Mouse (Mus musculus): ENCODE data around the gene Exosc3. TPM values are rescaled to one million over a fixed set of nuclear protein-coding genes. Genes with fewer than 3 reads are reported as not detected.

The Exosc3 gene
- 27.8 and 28.5 TPM in 2 replicates for polyA plus RNA-seq (2015; fragmentation: Nextera tagmentation; extraction: Ambion mirVana)

DNA sequence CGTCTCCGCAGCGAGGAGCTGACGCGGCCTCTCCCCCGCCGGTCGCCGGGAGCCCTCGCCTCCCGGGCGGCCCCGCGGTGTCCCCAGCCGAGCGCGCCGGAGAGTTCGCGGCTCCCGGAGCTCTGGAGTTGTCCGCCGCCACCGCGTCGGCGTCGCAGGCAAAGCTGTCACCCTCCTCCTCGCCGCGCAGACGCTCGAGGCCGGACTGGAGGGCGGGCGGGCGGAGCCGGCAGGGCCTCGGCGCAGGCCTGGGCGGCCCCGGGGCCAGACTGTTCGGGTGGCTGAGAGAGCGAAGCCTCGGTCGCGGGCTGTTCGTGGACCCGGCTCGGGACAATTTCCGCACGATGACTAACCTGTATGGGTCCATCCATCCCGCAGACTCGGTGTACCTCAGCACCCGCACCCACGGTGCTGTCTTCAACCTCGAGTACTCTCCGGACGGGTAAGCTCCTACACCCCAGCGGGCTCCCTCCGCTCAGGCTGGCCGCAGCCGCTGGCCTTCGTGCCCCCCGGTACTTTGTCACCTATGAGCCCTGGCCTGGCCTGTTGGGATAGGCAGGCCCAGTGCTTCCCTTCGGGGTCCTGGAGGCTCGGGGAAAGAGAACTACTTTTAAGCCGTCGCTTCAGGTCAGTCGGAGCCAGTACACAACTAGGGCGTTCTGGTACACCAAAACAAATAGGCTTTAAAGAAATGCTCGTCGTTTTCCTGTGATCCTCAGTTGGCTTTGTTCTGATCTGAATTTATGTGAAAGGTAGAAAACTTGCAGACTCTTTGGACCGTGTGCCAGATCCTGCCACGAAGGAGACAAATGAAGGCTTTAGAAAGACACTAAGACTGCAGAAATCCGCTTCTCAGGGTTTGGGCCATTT, at the start of gene Exosc3:
Gene Exosc3, minus strand, starts transcription at position 447 of the 870 bp plus-strand sequence.

DNA sequence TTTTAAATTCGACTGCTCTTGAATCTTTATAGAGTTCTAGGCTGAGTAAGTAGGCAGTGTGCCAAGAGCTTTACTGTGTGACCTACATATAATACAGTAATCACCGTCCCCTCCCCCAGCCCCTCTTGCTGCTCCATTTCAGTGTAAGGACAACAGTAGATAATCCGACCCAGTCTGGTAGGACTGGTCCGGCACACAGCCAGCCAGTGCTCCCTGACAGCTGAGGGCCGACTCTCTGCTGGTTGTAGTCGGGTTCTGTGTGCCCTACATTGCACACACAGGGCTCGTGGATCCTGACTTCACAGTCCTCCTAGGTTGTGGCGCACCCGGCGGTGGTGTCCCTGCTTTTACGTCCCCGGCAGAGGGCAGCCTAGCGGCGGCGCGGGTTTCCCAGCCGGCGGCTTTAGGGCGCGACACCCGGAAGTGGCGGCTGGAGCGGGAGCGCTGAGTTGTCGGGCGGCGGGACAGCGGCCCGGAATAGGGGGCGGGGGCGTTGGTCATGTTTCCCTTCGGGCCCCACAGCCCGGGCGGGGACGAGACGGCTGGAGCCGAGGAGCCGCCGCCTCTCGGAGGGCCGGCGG, 773 bp downstream of the Exosc3 start, which contains the start of gene Dcaf10:
Gene Dcaf10, plus strand, starts transcription at position 433 of the 581 bp plus-strand sequence.

DNA sequence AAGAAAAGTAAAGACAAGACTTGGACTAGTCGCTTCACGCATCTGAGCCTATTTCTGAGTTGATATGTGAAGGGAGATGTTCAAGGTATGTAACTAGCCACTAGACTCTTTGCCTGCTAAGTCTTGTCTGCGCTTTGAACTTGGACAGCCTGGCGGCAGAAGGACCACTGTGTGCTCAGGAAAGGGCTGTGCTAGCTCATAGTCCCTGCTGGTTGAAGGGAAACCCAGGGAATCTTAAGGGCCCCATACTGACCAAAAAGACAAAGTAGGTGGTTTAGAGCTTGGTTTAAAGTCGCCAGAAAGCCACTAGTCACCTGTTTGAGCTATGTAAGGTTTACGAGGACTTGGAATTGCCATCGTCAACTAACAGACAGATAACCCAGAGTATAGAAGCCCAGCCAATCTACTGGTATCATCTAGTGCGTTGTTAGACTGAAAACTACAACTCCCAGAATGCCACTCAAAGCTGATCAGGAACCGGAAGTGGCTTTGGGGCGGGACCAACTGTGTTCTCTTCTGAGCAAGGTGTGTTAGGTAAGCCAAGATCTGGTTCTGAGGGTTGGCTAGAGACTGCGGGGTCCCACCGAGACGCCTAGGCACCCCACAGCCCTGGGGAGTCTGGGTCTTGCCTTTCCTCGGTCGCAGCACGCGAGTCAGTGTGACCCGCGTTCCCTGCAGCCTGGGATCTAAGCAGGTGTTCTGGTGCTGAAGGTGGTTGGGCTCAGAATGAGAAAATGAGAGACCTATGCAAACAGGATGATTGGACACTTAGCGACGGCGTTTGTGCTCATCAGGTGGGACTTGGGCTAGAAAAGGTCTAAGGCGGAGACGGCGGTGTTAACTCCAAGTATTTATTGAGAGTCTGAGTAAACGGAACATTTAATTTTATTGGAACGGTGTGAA, 45.6 kb downstream of the Exosc3 start, which contains the start of gene Trmt10b:
Gene Trmt10b, plus strand, starts transcription at position 466 of the 903 bp plus-strand sequence.

Other genes starting within 250 kb of the Exosc3 start
- gene Tomm5, start 234.6 kb downstream of the Exosc3 start, polyA plus RNA-seq (2015; fragmentation: Nextera tagmentation; extraction: Ambion mirVana), result 218 and 228 TPM in 2 replicates
- 5.4 TPM in 2 replicates for gene Frmpd1, start 157.9 kb downstream of the Exosc3 start, polyA plus RNA-seq (2015; fragmentation: Nextera tagmentation; extraction: Ambion mirVana)
- 18.3 and 22.2 TPM in 2 replicates for gene Trmt10b, start 45.6 kb downstream of the Exosc3 start, polyA plus RNA-seq (2015; fragmentation: Nextera tagmentation; extraction: Ambion mirVana)
- 8.4 and 11.8 TPM in 2 replicates for gene Dcaf10, start 631 bp downstream of the Exosc3 start, polyA plus RNA-seq (2015; fragmentation: Nextera tagmentation; extraction: Ambion mirVana)
- gene Slc25a51, start 66.0 kb upstream of the Exosc3 start, polyA plus RNA-seq (2015; fragmentation: Nextera tagmentation; extraction: Ambion mirVana), result 46.9 and 50.7 TPM in 2 replicates
- gene Shb, start 189.7 kb upstream of the Exosc3 start, polyA plus RNA-seq (2015; fragmentation: Nextera tagmentation; extraction: Ambion mirVana), result 4.3 and 4.8 TPM in 2 replicates

Data from neural tube, postnatal 0 days (tissue).